Mouse (Mus musculus) brain, adult 2 months (tissue): ENCODE measurements around the gene Slfnl1.

Experiments
- DNase-seq: peaks from one replicate; pipeline ENCODE4 v3.0.0; 2011; ENCODE audit warnings: low read depth, low spot score

Slfnl1 gene

DNA sequence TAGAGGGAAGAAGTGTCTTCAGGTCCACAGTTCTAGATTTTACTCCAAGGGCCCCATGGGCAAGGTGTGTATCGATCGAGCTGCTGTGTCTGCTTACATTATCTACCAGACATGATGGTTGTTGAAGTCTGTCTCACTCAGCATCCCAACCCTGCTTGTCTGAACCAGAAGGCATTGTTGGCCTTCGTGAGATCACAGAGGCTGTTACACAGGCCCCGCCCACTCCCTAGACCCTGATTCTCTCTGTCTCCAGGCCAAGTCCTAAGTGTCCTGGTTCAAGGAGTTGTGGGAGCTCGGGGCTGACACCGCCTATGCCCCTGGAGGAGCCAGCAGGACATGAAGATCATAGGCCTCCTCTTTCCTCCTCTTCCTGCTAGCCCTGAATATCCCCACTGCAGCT is at the start of gene Slfnl1:
Slfnl1 (plus strand) TSS at position 246 of the 400 bp plus-strand sequence.
- DNase-seq: no peak

DNA sequence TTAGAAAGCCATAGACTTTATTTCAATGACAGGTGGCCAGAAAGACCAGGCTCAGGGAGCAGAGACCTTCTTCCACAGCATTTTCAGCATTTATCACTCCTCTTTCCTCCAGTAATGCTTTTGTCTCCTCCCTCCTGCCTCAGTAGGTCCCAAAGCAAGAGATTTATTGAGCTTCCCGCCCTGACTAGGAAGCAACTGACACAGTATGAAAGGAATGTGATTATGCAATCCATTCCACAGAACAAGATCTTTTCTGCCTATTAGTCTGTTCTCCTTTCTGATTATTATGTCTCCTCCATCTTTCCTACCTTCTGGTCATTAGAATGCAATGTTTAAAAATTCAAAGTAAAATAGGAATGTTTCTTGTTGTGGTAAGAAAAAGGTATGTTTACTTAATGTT is 44.3 kb upstream of the Slfnl1 start:
- DNase-seq: no peak

DNA sequence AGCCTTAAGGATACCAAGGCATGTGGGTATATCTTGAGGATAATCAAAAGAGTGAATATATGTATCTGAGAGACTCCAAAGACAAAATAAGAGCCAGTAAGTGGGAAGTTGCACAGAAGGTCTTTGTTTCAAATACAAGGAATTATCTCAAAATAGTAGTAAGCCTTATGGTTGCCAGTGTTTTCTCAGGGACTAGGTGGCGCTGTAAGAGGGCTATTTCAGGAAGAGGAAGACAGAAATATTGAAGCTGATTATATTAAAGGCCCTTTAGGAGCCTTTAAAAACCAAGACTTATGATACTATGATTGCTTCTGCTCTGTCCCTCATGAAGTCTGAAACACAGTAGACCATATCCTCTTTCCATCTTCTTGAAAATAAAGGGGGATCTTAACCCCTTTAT is 25.1 kb upstream of the Slfnl1 start:
- peak; percentile 12 for DNase-seq

DNA sequence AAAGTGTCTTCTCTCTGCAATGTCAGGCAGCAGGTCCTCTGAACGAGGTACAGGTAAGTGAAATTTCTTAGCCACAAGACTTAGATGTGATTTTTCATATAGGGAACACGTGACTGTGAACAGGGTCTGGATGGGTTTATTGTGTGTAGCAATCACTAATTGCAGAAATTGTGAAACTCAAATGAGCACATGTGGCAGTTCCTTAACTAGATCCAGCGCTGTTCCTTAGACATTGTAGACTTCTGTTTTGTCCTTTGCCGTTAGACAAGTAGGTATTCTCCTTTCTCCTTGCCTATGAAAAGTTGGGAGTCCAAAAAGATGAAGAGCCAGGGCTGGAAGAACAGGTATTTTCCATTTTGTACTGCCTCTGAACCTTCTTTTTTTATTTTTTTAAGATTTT is 20.8 kb upstream of the Slfnl1 start:
- no peak for DNase-seq

DNA sequence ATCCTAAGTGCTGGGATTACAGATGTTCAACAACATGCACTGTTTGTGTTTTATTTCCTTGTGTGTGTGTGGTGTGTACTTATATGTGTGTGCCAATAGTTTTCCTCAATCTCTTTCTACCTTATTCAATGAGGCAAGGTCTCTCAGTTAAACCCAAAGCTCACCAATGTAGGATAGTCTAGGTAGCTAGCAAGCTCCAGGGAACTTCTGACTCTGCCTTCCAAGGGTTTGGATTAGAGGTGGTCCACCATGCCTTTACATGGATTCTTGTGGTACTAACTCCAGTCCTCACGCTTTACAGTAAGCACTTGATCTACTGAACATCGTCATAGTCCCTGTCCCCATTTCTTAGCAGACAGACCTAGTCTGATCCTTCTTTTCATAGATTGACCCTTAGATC is 17.7 kb upstream of the Slfnl1 start:
- DNase-seq: no peak

DNA sequence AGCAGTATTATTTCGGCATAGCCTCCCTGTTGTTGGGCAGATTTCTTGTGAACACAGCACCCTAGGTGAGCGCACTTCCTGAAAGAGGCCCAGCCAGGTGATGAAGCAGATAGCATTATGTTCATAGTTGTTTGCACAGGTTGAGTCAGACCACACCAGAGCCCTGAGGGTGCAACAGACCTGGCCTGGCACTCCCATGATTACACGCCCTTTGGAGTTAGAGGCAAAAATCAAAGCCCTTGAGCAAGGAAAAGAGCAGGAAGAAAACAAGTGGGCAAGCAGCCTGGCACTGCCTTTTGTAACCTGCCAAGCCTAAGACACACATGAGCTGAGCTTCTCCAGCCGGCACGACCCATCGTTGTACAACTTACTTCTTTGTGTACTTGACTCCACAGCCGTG is 15.5 kb upstream of the Slfnl1 start:
- no peak for DNase-seq

DNA sequence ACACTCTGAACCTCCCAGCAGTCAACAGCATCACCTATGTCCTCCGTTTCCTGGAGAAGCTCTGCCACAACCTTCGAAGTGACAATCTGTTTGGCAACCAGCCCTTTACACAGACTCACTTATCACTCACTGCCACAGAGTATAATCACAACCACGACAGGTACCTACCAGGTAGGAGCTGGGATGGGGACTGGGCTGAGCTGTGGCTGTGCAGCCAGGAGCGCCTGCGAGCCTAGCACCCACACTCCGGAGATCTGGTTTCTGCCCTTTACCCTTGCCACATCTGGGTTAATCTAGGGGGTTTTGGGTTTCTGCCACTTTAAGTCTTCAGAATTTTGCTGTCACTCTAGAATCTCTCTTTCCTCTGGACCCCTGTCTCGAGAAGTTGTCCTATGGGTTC is 15.1 kb upstream of the Slfnl1 start:
- DNase-seq: no peak

DNA sequence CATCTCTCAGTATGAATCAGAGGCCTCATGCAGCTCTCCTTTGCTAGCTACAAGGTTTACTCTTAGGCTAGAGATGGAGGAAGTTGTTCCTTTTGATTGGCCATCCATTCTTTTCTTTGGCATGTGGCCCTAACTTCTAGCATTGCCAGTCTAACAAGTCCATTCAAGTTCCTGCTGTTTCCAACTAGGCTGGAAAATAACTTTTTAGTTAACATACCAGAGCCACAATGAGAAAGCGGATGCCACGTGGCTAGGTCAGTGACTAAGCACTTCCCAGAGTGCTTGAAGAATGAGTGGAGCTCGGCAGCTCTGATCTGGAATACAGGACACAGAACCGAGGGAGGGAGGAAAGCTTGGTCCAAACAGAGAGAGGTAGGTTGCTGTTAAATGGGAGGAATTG is 14.7 kb upstream of the Slfnl1 start:
- DNase-seq: peak; percentile 26

DNA sequence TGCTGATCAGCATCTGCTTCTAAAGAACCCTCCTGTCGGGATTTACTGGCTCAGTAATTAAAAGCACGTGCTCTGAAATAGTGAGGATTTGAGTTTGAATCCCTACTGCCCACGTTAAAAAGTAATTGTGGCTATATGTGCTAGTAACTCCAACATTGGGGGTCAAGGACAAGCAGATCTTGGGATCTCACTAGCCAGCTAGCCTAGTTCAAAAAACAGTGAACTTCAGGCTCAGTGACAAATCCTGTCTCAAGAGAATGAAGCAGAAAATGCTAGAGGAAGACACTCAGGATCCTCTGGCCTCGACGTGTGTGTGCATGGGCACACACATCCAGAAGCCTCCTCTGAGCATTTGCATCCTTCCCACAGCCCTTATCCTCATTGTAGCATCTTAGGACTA is 10.3 kb upstream of the Slfnl1 start:
- DNase-seq: no peak

DNA sequence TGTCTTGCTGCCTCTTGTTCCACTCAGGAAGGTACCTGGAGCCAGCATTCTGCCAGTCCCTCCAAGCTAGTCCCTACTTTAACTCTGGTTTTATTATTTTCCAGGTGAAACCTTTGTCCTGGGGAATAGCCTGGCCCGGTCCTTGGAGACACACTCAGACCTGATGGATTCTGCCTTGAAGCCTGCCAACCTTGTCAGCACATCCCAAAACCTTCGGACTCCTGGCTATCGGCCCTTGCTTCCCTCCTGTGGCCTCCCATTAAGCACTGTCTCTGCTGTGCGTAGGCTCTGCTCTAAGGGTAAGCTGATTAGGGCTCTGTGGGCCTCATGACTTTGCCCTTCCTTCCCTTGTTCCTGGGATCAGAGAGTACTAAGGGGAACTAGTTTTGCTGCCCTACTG is 9.7 kb upstream of the Slfnl1 start:
- no peak for DNase-seq

DNA sequence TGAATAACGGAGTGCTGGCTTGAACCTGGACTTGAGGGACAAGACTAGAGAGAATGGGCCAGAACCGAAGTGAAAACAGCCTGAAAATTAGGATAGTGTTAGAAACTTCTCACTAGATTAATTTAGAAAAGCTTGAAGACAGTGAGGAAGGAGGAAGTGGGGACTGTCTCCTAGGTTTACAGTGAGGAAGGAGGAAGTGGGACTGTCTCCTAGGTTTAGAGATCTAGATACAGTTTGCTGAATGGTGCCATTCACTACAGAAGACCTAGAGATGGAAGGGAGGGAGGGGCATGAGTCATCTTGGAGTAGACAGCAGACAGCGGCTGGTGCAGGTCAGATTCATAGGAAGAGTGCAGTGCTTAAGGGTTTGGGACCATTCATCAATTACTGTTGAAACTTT is 8.9 kb upstream of the Slfnl1 start:
- no peak for DNase-seq

DNA sequence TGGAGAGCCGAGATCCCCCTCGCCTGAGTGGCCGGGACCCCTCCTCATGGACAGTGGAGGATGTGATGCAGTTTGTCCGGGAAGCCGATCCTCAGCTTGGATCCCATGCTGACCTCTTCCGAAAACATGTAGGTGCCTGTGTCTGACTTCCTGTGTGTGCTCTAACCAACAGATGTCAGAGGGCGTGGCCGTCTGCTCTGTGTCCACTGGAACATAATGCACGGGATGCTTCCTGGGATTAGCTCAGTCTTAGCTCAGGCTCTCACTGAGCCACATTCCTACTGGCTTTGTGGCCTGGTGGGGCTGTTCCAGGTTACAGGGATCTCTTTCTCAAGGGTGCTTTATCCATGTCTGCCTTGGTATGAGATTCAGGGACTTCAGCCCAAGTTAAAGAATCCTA is 3.9 kb upstream of the Slfnl1 start:
- DNase-seq: no peak

DNA sequence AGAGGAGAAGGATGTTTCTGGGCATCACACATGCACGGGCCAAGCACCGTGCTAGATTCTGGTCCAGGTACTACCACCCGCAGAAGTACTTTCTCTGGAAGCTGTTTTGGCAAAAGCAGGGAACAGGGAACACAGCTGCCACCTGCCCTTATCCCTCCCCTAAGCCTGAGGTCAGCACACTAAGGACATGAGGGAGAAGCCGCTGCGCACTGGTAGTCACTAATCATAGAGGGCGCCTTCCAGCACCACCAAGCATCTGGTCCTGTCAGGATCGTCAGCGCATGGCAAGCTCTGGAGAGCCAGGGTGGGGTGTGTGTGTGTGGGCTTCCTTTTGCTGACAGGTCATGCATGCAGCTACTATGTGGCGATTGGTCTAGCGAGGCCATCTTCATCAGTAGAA is 6.6 kb downstream of the Slfnl1 start:
- no peak for DNase-seq

DNA sequence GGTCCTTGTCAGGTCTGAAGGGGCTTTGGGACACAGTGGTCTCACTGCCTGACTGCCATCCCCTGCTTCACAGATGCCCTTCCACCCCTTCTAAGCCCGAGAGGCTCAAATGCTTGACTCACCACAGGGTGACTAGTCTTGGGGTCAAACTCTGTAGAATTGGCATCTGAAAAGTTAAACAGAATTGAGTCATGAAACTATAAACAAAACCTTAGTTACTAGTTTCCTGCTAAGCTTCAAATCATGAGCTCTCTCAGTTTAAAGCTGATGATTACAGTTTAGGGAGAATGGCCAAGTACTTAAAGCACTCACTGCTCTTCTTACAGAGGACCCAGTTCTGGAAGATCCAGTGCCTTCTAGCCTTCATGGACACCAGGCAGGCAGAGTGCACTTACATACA is 12.9 kb downstream of the Slfnl1 start:
- no peak for DNase-seq

DNA sequence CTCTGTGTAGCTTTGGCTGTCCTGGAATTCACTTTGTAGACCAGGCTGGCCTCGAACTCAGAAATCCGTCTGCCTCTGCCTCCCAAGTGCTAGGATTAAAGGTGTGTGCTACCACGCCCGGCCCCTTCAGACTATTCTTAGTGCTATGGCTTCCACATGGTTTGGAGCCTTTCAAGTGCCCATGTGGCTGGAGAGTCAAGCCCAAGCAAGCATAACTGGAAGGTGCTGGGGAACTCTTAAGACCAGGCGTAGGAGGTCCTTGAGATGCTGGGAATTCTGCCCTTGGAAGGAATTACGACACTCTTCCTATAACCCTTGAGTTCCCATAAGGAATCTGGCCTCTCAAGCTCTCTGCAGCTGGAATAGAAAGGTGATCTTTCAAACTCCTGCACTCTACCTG is 24.6 kb downstream of the Slfnl1 start:
- DNase-seq: no peak

DNA sequence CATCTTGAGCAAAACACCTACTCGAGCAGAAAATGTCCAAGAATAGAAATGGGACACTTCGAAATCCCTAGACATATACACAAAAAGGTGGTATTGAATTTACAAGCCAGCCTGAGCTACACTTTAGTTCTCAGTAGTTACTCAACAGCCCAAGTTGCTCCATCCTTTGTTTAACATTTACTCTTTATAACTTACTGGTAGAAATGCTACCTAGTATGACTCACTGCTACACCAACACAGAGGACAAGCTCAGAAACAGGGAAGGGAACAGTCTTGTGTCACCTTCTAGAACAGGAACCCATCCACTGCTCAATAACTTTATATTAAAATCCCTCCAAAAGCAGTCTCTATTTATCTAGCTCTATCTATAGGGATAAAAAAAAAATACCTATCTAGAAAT is 33.7 kb downstream of the Slfnl1 start:
- DNase-seq: peak; percentile 35

DNA sequence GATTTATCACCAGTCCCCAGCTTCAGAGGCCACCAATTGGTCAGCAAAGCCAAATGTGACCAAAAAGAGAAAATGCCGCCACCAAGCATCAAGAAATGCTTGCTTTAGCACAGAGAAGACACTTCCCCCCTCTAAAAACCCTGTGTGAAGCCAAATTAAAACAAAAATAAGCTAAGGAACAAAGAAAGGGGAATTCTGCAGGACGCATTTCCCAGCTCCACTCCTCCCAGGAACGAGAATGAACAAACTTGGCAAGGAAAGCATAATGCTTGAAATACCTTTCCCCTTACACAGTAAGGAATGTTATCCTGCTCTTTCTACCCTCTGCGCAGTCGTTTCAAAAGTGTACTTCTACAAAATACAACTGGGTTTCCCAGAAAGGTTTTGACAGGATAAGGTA is 36.0 kb downstream of the Slfnl1 start:
- no peak for DNase-seq

DNA sequence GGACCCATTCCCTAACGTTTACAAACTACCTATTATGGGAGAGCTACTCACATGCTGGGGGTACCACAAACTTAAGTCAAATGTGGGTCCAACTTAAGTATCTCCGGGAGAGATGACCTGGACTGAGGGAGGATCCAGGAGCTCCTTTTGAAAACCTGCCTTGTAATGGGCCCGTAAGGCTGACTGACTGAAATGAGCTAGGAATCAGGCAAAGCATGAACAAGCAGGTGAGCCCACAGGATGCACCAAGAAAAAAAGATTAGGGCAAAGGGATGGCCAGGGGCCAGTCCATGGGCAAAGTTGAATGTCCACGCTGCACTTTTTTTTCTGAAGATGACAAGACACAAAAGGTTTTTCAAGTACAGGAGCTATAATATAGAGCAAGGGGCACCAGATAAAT is 37.0 kb downstream of the Slfnl1 start:
- no peak for DNase-seq

DNA sequence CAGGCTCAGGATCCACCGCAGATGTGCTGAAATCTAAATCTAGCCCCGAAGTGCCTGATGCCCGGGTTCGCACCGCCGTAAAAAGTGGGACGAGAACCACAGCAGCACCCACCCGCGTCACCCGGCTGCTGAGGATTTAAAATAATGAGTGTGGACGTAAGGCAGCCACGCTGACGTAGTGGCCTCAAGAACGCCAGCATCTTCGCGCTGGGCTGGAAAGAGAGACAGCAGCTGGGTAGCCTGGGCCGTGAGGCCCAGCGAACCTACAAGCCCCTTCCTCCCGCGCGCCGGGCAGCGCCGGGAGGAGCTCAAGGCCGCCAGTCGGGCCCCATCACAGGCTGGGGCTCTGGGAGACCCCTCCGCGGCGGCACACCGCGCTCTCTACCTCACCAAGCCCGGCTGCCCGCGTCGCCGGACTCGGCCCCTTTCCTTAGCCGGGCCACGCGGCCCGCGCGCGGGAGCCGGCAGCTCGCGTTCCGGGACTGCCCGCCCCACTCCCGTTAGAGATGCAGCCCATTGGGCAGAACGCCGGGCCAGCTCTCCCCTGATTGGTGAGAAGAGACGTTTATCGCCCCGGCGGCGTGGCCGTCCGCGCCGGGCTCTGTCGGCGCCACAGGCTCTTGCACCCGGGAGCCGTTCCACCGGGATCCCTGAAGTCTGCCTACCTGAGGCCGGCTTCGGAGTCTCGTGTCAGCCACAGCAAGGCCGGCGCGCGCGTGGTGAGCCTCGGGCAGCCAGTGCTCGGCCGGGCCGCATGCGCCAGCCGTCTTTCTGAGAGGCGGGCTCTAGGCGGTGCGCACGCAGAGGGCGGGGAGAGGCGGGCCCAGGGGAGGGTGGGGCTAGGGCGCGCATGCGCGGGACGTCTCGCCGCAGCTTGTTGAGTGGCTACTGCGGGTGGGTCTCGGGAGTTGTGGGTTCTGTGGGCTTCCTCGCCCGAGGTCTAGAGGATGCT is 37.7 kb downstream of the Slfnl1 start, which contains the start of gene Ctps:
Ctps (minus strand) TSS at position 791 of the 952 bp plus-strand sequence.
- DNase-seq: peak; percentile 97

DNA sequence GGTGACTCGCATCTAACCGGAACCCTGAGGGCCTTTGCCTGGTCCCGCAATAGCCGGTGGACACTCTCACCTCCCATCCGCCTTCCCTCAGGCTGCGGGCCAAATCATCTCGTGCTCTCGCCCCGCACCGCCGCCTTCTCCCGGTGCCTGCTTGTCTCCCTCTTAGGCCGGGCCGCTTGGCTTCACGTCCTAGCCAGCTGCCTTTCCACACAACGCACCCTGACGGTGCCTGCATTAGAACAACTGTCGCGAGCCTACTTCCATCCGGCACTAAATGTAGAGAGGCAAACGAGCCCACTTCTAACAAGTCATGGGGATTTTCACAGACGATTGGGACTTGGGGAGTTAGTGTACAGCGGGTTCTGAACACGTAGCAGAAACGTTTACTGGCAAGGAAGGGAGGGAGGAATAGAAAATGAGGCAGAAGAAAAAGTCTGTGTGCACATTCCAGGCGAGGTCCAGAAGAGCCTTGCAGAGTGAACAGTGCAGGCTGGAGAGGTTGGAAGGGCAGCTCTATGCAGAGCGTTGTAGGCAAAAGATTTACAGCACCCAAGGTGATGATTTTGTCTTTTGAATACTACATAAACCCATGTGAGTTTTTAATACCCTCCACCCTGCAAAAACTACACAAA is 38.5 kb downstream of the Slfnl1 start:
- DNase-seq: no peak

DNA sequence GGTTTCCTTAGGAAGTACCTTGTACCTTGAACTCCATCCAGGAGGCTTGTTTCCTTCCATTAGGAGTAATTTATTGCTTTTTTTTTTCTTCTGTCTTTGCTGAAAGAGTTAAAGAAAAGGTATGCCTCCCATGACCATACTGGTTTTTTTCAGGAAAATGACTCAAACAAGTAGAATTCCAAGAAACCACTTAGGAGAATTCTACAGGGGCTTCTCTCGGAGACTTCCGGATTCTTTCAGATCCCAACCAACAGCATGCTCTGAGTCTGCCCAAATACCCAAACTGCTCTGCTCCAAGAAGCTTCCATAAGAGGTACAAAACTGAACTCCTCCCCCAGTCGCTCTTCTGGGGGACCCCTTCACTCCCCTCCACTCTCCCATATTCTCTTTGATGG is 39.0 kb downstream of the Slfnl1 start:
- DNase-seq: no peak

DNA sequence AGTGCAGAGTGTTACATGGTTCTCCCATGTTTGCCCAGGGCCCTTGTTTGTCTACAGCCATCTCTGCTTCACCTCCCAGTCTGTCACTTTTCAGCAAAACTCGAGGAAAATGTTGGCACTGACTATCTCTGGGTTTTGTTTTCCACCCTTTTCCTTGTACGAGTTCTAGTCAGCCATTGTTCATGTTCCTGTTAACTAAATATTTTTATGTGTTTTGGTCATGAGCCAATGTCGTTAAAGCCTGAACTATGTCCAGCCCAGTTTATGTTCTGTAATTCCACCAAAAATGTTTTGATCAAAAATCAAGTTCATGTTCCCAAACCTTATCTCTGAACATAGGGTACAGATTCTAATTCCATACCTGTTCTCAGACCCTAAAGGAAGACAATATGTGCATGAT is 39.7 kb downstream of the Slfnl1 start:
- no peak for DNase-seq

DNA sequence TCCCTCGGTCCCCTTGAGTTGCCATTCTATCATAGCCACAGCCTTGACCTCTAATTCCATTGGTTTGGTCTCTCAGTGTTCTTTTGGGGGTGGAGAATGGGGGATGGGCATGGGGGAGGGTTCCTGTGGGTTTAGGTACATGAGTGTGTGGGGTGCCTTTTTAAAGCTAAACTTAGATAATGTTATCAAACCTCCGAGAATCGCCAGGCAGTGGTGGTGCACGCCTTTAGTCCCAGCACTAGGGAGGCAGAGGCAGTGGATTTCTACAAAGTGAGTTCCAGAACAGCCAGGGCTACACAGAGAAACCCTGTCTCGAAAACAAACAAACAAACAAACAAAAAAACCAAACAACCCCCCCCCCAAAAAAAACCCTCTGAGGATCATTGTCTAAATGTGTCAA is 48.9 kb downstream of the Slfnl1 start:
- no peak for DNase-seq
